Mouse (Mus musculus) urinary bladder, postnatal 14 days (tissue): ENCODE measurements around the gene Tspan4.

Experiments
- DNase-seq: peaks from one replicate; pipeline ENCODE4 v3.0.0; 2021; ENCODE audit warnings: low spot score

Gene Tspan4

DNA sequence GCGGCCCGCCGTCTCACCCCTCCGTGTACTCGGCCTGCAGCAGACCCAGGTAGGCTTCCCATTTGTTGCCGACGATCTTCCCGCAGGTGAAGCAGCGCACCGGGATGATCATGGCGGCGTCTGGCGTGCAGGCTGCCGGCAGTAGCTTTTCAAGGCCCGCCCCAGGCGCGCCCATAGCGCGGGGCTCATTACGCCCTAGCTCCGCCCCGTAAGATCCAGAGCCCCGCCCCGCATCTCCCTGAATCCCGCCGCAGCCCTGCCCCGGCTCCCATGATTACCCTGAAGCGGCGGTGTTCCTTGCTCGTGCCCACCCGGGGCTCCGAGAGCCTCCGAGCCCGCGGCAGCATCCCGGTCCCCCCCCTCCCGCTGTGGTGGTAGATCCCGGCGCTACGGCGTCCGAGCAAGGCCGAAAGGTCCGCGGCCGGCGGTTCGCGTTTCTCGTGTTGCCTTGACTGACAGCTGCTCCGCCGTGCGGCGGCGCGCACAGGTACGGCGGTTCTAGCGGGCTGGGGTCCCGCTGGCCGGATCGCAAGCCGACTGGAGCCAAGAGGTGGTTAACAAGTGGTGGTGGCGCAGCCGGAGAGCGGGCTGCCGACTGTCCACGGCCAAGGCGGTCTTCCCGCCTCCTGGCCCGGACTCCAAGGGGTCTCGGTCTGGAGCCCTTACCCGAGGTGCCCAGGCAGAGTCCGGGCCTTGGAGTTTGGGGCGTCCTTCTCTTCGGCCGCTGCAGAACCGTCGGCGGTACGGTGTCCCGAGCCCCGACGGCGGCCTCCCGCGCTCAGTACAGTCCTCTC is at the start of gene Tspan4, which contains the start of gene Polr2l:
Gene Tspan4 (plus strand): TSS at position 230 of the 794 bp plus-strand sequence.
Gene Polr2l (minus strand): TSS at position 122 of the 794 bp plus-strand sequence.
- DNase-seq: peak; percentile 85

DNA sequence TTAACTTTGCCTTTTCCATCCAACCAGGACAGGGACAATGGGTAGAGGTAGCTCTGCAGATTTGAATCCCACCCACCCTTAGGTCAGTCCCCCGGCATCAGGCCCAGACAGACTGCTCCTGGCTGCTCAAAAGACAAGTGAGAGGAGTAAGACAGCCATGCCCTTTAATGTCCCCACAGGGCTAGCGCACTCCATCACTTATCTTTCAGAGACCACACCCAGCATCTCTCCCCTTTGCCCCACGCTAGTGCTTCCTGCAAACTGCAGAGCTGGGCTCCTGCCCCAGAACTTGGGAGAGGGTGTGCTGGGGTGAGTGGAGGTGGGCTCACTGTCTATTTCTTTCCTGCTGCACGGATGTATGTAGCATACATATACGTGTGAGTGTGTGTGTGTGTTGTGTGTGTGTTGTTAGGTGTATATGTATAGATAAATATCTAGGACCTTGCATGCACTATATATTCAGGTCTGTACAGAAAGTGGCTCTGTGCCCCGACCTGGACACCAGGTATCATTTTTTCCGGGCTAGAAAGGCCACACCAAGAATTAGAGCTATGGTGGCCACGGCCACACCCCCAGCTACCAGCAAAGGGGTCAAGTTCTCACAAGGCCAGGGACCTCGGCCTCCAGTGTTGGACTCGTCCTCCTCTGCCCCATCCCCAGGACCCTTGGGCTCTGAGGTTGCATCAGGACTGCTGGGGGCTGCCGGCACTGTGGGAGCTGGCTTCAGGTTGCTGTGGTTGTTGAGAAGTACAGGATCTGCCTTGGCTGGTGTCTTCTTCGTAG is 47.9 kb upstream of the Tspan4 start:
- DNase-seq: no peak

DNA sequence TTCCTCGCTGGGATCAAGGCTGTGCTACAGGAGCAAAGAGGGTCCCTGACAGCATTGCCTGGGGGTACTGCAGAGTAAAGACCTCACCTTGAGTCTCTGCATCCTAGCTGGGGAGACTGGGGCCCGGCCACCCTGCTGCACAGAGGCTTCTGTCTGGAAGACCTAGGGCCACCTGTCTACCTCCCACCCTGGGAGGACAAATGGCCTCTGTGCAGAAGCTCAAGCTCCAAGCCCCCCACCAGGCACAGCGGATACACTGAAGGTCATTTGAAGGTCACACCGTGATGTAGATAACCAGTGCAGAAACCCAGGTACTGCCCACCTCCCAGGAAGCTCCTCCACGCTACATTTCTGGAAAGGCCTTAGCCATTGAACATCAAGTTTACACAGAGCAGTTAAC is 46.3 kb upstream of the Tspan4 start:
- DNase-seq: no peak

DNA sequence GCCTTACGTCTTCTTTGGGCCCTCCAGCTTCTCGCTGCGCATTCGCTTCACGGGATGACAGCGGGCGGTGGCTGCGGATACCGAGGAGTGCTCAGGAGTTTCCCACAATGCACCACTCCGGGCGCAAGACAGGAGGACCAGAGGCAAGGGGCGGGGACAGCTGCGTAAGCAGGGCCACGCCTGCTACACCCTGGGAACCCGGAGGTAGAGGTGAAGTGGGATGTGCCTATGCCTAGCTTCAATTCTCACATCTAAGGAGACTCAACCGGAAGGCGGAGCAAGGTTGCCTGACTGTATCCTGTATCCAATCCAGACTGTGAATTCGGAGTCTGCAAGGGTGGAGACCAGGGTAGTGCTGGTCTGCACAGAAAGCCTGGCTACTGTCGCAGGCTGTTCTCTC is 45.7 kb upstream of the Tspan4 start, which contains the start of gene Cend1:
Gene Cend1 (minus strand): TSS at position 182 of the 400 bp plus-strand sequence.
- DNase-seq: peak; percentile 41

DNA sequence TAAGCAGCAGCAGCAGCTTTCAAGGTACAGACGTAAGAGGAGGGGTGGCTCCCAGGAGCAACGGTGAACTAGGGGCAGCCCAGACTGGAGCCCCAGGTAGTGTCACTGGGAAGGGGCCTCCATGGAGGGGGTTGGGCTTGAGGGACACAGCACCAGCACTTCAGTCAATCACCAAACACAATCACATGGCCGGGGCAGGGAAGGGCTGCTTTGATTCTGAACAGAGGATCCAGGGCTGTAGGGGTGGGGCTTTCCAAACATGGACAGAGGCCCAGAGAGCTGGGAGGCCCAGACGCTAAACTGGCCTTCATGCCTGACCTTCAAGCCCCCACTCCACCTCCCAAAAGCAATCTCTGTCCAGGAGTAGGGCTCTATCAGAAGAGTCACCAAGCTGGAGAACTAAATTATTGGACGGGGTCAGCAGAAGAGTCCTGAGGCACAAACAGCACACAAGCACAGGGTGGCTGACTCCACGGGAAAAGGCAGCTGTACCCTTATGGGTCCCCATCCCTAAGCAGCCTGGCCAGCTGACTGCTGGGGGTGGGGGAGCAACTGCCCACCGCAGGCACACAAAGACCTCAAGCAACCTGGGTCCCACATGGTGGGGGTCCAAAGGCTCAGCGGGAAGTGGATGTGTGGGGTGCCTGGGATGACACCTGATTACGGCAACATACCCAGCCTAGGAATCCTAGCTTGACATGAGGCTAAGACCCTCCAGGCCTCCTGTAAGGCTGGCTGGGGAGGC is 45.0 kb upstream of the Tspan4 start:
- no peak for DNase-seq

DNA sequence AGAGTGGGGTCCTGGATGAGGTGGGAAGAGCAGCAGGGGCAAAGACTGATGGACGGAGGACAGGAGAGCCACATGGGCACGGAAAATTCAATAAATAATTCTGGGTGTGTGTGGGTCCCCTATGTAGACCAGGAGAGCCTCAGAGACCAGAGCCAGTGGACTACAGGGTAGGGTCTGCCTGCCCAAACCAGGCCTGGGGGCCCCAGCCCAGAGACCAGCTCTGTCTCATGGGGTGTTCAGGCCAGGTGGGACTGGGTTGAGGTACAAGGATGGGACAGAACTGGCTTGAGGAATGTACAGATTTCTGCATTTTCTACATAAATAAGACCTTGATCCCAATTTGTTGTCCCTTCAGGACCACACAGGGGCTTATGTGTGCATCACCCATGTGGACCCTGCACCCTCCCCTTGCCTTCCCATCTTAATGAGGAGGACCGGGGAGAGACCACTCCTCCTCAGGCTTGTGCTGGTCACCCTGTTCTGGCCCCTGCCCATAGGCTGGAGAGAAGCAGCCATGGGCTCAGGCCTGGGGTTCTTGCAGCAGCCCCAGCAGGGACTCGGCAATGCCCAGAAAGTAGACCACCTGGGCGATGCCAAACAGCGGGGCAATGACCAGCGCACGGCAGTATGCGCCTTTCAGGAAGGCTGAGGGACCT is 44.3 kb upstream of the Tspan4 start:
- DNase-seq: no peak

DNA sequence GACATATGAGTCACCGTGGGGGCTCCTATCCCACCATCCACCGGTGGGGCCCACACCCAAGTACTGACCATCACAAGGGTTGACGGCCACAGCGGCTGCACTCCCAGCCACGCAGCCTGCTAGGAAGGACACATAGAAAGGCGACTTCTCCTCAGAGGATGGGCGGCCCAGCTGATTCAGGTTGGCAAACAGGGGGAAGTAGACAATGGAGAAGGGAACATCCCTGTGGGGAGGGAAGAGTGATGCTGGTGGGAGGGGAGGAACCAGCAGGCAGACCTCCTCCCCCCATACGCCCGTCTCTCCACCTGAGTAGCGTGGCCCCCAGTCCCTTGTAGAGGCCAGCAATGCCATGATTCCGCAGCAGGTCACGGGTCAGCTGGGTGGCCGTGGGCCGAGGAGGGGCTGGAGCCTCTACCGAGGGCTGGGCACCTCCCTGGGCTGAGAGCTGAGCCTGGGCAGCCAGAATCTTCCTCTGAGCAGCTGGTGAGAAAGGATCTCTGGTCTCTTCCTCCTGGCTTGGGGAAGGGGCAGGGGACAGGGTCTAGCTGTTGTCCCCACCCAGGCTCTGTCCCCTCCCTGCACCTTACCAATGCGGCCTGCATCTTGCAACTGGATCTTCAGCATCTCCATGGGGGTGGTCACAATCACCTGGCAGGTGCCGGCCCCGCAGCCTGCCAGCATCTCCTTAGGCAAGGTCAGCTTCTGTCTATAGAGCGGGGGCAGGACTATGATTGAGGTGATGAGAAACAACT is 43.4 kb upstream of the Tspan4 start:
- no peak for DNase-seq

DNA sequence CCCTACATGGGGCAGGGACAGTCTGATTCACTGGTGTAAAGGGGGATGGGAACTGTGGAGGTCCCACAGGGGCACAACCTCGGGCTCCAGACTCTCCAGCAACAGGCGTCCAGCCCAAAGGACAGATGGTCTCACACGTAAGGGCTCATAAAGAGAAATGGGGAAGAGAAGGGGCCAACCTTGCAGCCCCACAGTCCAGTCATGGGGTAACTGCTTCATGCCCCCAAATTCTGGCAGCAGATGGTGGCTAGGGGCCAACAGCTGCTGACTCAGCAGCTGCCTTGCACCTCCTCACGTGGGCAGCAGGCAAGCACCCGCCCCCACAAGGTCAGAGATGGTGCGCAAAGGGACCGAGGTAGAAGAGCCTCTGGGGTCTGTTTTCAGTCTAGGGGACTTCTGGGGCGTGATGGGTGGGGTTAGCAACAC is 42.8 kb upstream of the Tspan4 start:
- DNase-seq: peak; percentile 45

DNA sequence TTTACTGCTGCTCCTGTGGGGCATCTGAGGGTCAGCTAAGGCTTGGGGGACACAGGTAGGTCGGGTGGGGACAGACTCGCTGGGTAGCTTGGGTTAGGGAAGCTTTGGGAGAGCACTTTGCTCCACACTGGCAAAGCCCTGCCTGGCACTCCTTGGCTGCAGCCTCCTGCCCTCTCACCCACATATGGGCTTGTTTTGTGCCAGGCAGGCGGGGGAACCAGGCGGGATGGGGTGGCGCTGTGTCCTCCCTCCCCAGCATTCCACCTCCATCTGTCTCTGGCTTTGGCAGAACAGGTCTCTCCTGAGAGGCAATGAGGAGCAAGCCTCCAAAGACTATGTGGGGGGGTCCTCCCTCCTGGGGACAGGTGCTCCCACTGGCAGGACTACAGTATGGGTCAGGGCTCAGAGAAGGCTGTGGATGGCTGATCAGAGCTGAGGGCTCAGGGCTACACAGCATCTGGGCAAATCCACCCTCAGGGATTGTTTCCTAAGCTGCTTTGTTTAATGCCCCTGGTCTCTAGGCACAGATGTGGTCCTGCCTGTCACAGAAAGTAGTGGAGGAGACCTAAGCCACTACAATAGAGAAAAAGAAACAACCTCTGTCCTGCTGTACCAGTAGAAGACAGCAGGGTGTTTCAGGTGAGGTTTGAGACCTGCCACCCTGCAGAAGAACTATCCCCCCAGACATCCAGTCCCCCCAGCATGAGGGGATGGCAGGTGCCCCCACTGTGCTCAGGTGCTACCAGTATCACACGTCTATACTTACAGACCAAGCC is 42.1 kb upstream of the Tspan4 start:
- peak; percentile 64 for DNase-seq

DNA sequence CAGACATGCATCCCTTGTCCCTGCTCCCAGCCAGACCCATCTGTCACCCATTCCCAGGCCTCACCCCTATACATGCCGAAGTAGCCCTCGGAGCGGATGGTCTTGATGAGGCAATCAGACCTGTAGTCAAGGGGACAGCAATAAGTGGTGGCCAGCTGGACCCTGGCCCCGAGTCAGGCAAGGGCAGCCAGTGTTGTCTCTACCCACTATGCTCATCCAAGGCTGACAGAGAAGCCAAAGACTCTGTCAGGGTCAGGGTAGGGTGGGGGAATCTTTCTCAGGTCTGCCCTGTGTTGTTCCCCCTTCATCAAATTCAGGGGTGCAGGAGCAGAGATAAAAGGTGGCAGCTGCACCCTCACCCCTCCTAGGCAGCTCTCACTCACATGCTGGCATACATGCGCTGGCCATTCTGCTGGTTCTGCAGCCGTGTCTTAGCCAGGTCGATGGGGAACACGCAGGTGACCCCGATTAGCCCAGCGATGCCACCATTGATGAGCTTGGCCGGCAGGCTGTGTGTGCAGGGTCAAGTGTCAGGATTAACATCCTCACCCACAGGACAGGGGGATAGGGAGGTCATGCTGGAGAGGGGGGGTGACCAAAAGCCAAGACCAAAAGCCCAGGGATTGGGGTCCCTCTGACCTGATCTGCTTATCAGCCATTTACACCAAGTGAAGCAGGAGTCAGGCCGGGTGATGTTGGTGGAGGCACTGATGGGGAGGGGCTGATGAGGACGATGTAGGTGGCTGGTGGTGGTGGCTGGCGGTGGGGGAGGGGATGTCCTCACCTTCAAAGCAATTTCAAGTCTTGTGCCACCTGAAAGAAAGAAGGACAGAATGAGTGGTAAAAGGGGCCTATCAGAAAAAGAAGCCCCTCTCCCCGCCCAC is 41.3 kb upstream of the Tspan4 start:
- DNase-seq: no peak

DNA sequence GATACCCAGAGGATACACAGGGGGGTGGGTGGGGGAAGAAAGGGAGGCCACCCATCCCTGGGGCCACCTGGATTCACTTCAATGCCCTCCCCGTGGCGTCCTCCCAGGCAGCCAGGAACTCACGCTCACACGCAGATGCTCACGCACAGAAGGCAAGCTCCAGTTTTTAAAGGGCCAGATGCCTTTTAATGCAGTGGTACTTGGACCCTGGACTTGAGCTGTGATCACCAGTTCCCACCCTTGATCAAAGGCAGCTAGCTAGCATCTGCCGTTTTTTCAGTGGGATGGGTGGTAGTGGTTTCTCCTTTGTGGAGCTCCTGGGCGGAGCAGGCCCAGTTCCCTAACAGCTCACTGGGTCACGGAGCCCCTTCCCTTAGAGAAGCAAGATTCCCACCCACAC is 40.6 kb upstream of the Tspan4 start:
- no peak for DNase-seq

DNA sequence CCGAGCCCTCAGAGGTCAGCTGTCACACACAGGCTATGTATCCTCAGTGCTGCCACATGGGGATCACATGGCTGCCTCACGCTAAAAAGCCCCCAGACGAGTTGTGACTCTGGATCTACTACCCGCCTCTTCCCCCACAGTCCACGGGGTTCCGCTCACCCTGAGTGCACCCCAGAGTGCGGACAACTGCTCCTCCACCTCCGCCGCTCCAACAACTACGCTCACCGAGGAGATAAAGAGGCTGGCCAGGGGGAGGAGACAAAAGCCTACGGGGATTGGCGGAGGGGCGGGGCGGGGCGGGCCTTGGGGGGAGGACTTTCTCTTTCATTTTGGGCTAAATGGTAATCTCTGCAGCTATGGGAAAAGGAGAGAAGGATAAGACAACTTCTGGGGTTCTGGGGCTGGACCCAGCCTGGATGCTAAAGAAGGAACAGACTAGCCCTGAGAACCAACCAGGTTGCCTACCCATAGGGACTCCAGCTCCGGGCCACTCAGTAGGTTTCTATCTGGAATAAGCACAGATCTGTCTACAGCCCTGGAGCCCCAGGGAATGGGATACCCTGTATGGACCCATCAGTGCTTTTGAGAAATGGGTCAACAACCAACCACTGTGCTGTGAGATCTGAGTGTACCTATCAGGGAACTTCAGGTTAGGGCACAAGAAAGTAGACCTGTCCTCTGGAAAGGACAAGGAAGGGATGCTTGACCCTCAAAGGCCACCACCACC is 39.7 kb upstream of the Tspan4 start:
- peak; percentile 64 for DNase-seq

DNA sequence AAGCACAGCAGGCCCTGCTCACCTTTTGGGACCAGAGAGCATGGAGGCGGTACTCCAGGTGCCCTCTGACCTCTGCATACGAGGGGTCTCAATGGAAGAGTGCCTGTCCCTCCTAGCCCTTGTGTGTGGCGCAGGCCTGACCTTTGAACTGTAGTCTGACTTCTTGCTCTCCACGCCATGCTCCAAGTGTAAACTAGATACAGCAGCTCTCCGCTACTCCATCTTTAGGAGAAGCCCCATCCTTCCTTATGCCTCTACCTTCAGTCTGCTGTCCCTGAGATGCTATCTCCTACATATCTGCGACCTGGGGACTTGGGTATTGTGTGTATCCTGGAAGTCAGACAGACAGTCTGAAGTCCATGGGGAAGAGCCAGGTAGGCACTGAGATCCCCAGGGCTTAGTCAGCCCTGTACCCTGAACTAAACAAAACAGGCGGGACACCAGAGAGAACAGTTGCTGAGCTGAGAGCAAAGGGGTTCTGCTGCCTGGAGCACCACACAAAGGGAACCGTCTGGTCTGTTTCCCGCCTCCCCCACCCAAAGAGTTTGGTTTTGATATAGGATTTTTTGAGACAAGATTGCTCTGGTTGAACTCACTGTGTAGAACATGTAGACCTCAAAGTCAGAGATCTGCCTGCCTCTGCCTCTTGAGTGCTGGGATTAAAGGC is 39.1 kb upstream of the Tspan4 start:
- no peak for DNase-seq

DNA sequence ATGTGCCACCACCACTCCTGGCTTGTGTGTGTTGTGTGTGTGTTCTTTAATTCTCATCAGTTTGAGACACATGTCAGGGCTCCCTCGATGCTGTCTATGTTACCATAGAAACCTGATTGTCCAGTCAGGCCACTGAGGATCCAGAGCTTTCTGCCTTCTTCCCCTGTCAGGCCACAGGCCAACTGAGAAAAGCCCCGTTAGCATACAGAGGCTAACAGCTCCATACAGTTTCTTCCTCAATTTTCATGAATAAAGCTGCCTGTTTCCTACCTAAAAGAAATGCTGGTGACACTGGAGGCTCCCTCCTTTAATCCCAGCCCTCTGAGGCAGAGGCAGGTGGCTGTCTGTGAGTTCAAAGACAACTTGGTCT is 38.5 kb upstream of the Tspan4 start:
- DNase-seq: no peak

DNA sequence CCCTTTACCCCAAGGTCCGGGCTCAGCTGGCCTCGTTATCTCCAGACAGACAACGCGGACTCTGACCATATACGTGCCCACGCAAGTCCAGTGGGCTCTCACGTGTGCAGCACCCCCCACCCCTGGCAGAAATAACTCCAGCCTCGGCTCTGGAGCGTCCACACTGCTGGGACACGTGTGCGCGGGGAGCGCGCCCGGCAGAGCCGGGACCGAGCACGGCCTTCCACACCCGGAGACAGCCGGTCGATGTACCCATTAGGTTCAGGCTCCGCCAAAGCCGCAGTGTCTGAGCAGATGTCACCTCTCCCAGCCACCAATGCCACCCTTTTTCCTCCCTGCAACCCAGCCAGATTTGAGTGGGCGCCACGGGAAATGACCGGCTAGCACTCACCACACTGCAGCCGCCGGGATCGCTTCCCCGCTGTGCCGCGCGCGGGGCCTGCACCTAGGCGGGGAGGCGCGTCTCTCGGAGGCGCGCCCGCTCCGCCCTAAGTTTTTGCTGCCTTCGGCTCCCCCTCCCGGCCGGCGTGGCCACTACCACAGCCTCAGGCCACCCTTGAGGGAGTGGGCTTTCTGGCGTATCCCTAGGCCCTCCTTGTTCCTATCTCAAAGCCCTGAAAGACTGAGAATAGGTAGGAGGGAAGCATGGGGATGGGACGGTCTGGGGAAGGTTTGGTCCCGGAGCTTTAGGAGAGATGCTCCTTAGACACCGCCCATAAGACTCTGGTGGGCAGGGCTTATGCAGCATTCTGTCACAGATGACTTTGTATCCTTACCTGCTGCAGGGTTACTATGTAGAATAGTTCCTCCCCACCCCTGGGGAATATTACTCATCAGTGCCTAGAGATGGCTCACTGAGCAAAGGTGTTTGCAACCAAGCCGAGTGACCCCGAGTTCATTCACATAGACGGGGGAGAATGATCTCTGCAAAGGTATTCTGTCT is 37.6 kb upstream of the Tspan4 start, which contains the start of gene Slc25a22:
Gene Slc25a22 (minus strand): TSS at position 715 of the 943 bp plus-strand sequence.
- DNase-seq: peak; percentile 80

DNA sequence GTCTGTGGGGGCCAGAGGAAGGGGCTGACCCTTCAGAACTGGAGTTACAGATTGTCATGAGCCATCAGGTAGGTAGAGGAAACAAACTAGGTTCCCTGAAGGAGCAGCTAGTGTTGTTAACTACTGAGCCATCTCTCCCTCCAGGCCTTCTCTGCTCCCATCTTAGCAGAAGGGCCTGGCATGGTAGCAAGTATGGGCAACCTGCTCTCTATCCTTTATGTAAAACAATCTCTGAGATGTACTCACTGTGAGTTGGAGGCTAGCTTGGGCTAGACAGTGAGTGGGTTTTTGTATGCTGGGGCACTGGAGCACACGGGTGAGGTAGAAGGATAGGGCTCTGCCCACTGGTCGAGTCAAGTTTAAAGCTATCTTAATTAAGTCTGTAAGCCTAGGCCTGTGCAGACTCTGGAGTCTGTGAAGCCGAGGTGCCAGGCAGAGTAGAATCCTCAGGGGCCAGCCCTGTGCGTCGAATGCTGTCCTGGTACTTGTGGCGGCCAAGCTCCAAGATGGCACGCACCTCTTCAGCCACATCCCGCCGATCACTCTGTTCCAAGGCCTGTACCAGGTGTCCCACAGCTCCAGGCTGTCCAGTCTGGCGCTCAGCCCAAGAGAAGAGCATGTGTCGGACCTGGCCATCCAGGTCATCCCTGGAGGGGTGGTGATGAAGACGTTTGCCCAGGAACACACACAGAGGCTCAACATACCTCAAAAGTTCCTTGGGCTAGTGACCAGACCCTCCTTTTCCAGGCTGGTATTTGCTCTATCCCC is 36.7 kb upstream of the Tspan4 start:
- no peak for DNase-seq
